Mouse (Mus musculus): ENCODE results near the gene Gm5580. TPM values are rescaled to one million over a fixed set of nuclear protein-coding genes. Genes with fewer than 3 reads are reported as not detected.

The Gm5580 gene
- polyA plus RNA-seq, 1 experiment from 2014 or later, result 0.78 TPM

Other genes with a start within 250 kb of the Gm5580 start
- 54.6 and 65.9 TPM in 2 replicates for gene March8, start 213.1 kb upstream of the Gm5580 start, polyA plus RNA-seq (2016; fragmentation: Nextera tagmentation; extraction: Ambion mirVana)
- 0.82 and 0.93 TPM in 2 replicates for gene Alox5, start 90.0 kb upstream of the Gm5580 start, polyA plus RNA-seq (2016; fragmentation: Nextera tagmentation; extraction: Ambion mirVana)
- not detected in 2 replicates for gene Olfr211, start 62.0 kb upstream of the Gm5580 start, polyA plus RNA-seq (2016; fragmentation: Nextera tagmentation; extraction: Ambion mirVana)
- not detected in 2 replicates for gene Olfr212, start 44.6 kb upstream of the Gm5580 start, polyA plus RNA-seq (2016; fragmentation: Nextera tagmentation; extraction: Ambion mirVana)
- gene Olfr213, start 12.7 kb upstream of the Gm5580 start, polyA plus RNA-seq (2016; fragmentation: Nextera tagmentation; extraction: Ambion mirVana), result not detected in 2 replicates
- gene Olfr214, start 3.1 kb downstream of the Gm5580 start, polyA plus RNA-seq (2016; fragmentation: Nextera tagmentation; extraction: Ambion mirVana), result not detected in 2 replicates
- not detected in 2 replicates for gene Olfr215, start 33.1 kb downstream of the Gm5580 start, polyA plus RNA-seq (2016; fragmentation: Nextera tagmentation; extraction: Ambion mirVana)
- gene Zfp422, start 77.9 kb downstream of the Gm5580 start, polyA plus RNA-seq (2016; fragmentation: Nextera tagmentation; extraction: Ambion mirVana), result 295 and 296 TPM in 2 replicates
- gene Depp1, start 99.5 kb downstream of the Gm5580 start, polyA plus RNA-seq (2016; fragmentation: Nextera tagmentation; extraction: Ambion mirVana), result 4.2 and 7.1 TPM in 2 replicates
- gene Rassf4, start 122.8 kb downstream of the Gm5580 start, polyA plus RNA-seq (2016; fragmentation: Nextera tagmentation; extraction: Ambion mirVana), result 31.2 and 35.2 TPM in 2 replicates
- 0.08 and 0.13 TPM in 2 replicates for gene Tmem72, start 165.8 kb downstream of the Gm5580 start, polyA plus RNA-seq (2016; fragmentation: Nextera tagmentation; extraction: Ambion mirVana)